Mouse (Mus musculus): ENCODE measurements at regions not wholly inside any gene's neighbourhood (a gene's known extent, or its start where the extent isn't known, plus 50 kb on each side); places are given as distances from the start of the nearest gene placed in this dataset.
A peak's percentile ranks its signal among the peaks of the same experiment; 100 is the strongest.

GRCm38 (mm10) chr3:134415606-134416328, 179.5 kb downstream of the Cxxc4 start:
- TF ChIP-seq CTCF (IDR thresholded peaks at IDR 0.05; ENCODE audit: borderline replicate concordance, extremely low read depth, insufficient read depth, insufficient read length) (no peak), POLR2A (IDR thresholded peaks at IDR 0.05; ENCODE audit: borderline replicate concordance, extremely low read depth, insufficient read depth, insufficient read length, poor library complexity, severe bottlenecking) (no peak)
- DNase-seq (ENCODE audit: low read depth): peak; percentile 17

- no peak for TF ChIP-seq POLR2A (IDR thresholded peaks at IDR 0.05; ENCODE audit: borderline replicate concordance, extremely low read depth, insufficient read depth, insufficient read length, poor library complexity, severe bottlenecking)
- TF ChIP-seq CTCF (IDR thresholded peaks at IDR 0.05; ENCODE audit: borderline replicate concordance, extremely low read depth, insufficient read depth, insufficient read length): no peak
- DNase-seq (ENCODE audit: low read depth): no peak
Observed at GRCm38 (mm10) chr3:134427633-134428032, 191.3 kb downstream of the Cxxc4 start.

DNA sequence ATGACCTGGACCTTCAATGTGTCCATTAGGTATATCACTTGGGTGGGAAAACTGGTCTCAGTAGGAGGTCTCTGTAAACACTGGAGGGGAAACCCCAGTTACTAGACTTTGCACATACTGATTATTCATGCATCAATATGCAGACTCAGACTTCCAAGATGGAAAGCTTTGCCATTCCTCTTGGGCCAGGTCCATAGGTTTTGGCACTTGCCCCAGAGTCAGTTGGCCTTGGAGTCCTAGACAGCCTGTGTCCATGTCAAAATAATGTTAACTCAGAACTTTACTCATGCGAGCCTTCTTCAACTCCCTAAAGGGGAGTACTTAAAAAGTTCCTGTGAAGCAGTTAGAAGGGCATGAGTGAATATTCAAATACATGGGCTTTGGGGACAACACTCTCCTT, 230.3 kb downstream of the Cxxc4 start:
- DNase-seq (ENCODE audit: low read depth): no peak
- TF ChIP-seq POLR2A (IDR thresholded peaks at IDR 0.05; ENCODE audit: borderline replicate concordance, extremely low read depth, insufficient read depth, insufficient read length, poor library complexity, severe bottlenecking): no peak
- TF ChIP-seq CTCF (IDR thresholded peaks at IDR 0.05; ENCODE audit: borderline replicate concordance, extremely low read depth, insufficient read depth, insufficient read length): no peak

DNA sequence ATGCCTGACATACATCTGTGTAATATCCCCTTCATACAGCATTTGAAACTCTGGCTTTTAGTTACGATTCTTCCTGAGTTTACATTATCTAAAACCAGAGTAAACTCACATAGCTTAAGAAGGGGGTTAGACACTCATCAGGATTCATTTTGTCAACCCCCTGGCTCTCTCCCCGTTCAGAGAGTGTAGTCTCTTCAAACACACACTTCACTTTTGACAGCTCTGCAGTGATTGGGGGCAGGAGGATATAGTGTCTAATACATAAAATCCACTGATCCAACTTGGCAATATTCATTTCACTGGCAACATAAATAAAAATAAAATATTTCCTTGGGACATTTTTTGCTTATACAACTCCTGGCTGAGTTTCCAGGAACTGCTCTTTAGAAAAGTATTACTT, 251.0 kb downstream of the Cxxc4 start:
- no peak for DNase-seq (ENCODE audit: low read depth)
- no peak for TF ChIP-seq POLR2A (IDR thresholded peaks at IDR 0.05; ENCODE audit: borderline replicate concordance, extremely low read depth, insufficient read depth, insufficient read length, poor library complexity, severe bottlenecking)
- no peak for TF ChIP-seq CTCF (IDR thresholded peaks at IDR 0.05; ENCODE audit: borderline replicate concordance, extremely low read depth, insufficient read depth, insufficient read length)

GRCm38 (mm10) chr3:134489966-134490543, 253.8 kb downstream of the Cxxc4 start:
- DNase-seq (ENCODE audit: low read depth): peak; percentile 81
- TF ChIP-seq POLR2A (IDR thresholded peaks at IDR 0.05; ENCODE audit: borderline replicate concordance, extremely low read depth, insufficient read depth, insufficient read length, poor library complexity, severe bottlenecking): no peak
- TF ChIP-seq CTCF (IDR thresholded peaks at IDR 0.05; ENCODE audit: borderline replicate concordance, extremely low read depth, insufficient read depth, insufficient read length): no peak

DNA sequence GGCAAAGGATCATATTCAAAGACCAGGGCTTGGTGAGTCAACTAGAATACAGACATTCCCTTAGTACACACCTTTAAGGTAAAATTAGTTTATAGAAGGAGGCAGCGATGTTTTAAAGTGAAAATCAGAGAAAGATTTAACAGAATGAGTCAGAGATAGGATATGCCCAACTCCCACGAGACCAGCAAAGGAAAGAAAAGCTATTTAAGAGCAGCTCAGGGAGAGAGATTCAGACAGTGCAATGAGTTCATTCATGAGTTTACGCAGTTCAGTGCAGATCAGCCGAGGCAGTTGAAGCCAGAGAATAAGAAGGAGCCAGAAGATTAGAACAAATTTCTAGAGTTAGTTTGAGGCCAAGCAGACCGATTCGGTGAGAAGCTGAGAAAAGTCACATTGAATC, 273.4 kb downstream of the Cxxc4 start:
- no peak for DNase-seq (ENCODE audit: low read depth)
- TF ChIP-seq POLR2A (IDR thresholded peaks at IDR 0.05; ENCODE audit: borderline replicate concordance, extremely low read depth, insufficient read depth, insufficient read length, poor library complexity, severe bottlenecking) (no peak), CTCF (IDR thresholded peaks at IDR 0.05; ENCODE audit: borderline replicate concordance, extremely low read depth, insufficient read depth, insufficient read length) (no peak)

- TF ChIP-seq POLR2A (IDR thresholded peaks at IDR 0.05; ENCODE audit: borderline replicate concordance, extremely low read depth, insufficient read depth, insufficient read length, poor library complexity, severe bottlenecking) (no peak), CTCF (IDR thresholded peaks at IDR 0.05; ENCODE audit: borderline replicate concordance, extremely low read depth, insufficient read depth, insufficient read length) (no peak)
- no peak for DNase-seq (ENCODE audit: low read depth)
Observed at GRCm38 (mm10) chr3:134525795-134526194, 289.5 kb downstream of the Cxxc4 start.

- peak; percentile 65 for DNase-seq (ENCODE audit: low read depth)
- TF ChIP-seq POLR2A (IDR thresholded peaks at IDR 0.05; ENCODE audit: borderline replicate concordance, extremely low read depth, insufficient read depth, insufficient read length, poor library complexity, severe bottlenecking) (no peak), CTCF (IDR thresholded peaks at IDR 0.05; ENCODE audit: borderline replicate concordance, extremely low read depth, insufficient read depth, insufficient read length) (no peak)
Observed at GRCm38 (mm10) chr3:134560144-134560543, 268.7 kb upstream of the Tacr3 start.

- DNase-seq (ENCODE audit: low read depth): no peak
- TF ChIP-seq CTCF (IDR thresholded peaks at IDR 0.05; ENCODE audit: borderline replicate concordance, extremely low read depth, insufficient read depth, insufficient read length) (no peak), POLR2A (IDR thresholded peaks at IDR 0.05; ENCODE audit: borderline replicate concordance, extremely low read depth, insufficient read depth, insufficient read length, poor library complexity, severe bottlenecking) (no peak)
Observed at GRCm38 (mm10) chr3:134578759-134579158, 250.0 kb upstream of the Tacr3 start.

- TF ChIP-seq POLR2A (IDR thresholded peaks at IDR 0.05; ENCODE audit: borderline replicate concordance, extremely low read depth, insufficient read depth, insufficient read length, poor library complexity, severe bottlenecking) (no peak), CTCF (IDR thresholded peaks at IDR 0.05; ENCODE audit: borderline replicate concordance, extremely low read depth, insufficient read depth, insufficient read length) (no peak)
- peak; percentile 58 for DNase-seq (ENCODE audit: low read depth)
Observed at GRCm38 (mm10) chr3:134588630-134589029, 240.2 kb upstream of the Tacr3 start.

- TF ChIP-seq CTCF (IDR thresholded peaks at IDR 0.05; ENCODE audit: borderline replicate concordance, extremely low read depth, insufficient read depth, insufficient read length) (no peak), POLR2A (IDR thresholded peaks at IDR 0.05; ENCODE audit: borderline replicate concordance, extremely low read depth, insufficient read depth, insufficient read length, poor library complexity, severe bottlenecking) (no peak)
- DNase-seq (ENCODE audit: low read depth): peak; percentile 86
Observed at GRCm38 (mm10) chr3:134602919-134603318, 225.9 kb upstream of the Tacr3 start.

DNA sequence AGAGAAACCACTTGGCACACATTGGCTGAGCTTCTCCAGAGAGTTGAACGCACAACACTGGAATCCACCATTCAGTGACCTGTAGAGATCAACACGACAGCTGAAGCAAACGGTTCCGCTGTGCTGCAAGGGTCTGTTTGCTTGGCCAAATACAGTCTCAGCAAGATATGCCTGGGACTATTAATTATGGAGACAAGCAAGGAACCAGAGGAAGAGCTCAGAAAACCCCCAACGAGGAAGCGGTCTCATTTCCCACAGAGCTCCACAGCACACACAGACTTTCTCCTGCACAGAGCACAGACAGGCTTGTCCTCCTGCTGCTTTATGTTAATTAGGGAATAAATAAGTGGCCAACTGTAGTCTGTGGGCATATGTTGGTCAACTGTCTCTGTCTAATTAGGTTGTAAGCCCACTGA, 223.4 kb upstream of the Tacr3 start:
- TF ChIP-seq POLR2A (IDR thresholded peaks at IDR 0.05; ENCODE audit: borderline replicate concordance, extremely low read depth, insufficient read depth, insufficient read length, poor library complexity, severe bottlenecking) (no peak), CTCF (IDR thresholded peaks at IDR 0.05; ENCODE audit: borderline replicate concordance, extremely low read depth, insufficient read depth, insufficient read length) (no peak)
- peak; percentile 92 for DNase-seq (ENCODE audit: low read depth)
